Mouse (Mus musculus) C2C12 (cell line): ENCODE measurements around the gene Ppa1.

Experiments used
- CTCF ChIP-seq: IDR thresholded peaks from one replicate; pipeline ENCODE4 v1.5.1; 2011; ENCODE audit not compliant: control insufficient read depth, insufficient read depth, insufficient read length
- MAX ChIP-seq: IDR thresholded peaks from one replicate; pipeline ENCODE4 v1.6.1; 2011; ENCODE audit warnings: mild to moderate bottlenecking, control low read depth

- TF ChIP-seq MAX, result no peak
- TF ChIP-seq CTCF, result no peak
Observed at GRCm38 (mm10) chr10:61604376-61605065, 43.8 kb upstream of the Ppa1 start.
